Mouse (Mus musculus): ENCODE measurements around the gene Olfr113. TPM values are rescaled to one million over a fixed set of nuclear protein-coding genes. Genes with fewer than 3 reads are reported as not detected.
"Not testable (repeated sequence)": the region's sequence is repeated elsewhere in the genome, so short reads cannot be mapped to it uniquely, and the experiment has no call there.

Gene Olfr113
- polyA plus RNA-seq, 1 experiment from 2014 or later = not detected

- H3K4me2 ChIP-seq (replicated peaks; ENCODE audit: low read depth, low read length); H3K36me3 ChIP-seq (ENCODE audit: insufficient read depth, low read length); H3K4me3 ChIP-seq (ENCODE audit: low read length); H3K4me1 ChIP-seq (ENCODE audit: insufficient read depth, low read length); H3K9ac ChIP-seq (replicated peaks; ENCODE audit: low read length); ATAC-seq (ENCODE audit: low FRiP score, low TSS enrichment); H3K27ac ChIP-seq (ENCODE audit: low read length); H3K9me3 ChIP-seq (ENCODE audit: low read length); H3K27me3 ChIP-seq (ENCODE audit: insufficient read depth, low read length): not testable (repeated sequence)
These were observed 52.9 kb downstream of the Olfr113 start for GRCm38 (mm10) chr17:37524612-37525011.

Other genes starting within 250 kb of the Olfr113 start
- not detected in 2 replicates for gene Olfr103, start 238.0 kb downstream of the Olfr113 start, polyA plus RNA-seq (2015; fragmentation: Nextera tagmentation; extraction: Ambion mirVana)
- not detected in 2 replicates for gene Olfr104-ps, start 218.1 kb downstream of the Olfr113 start, polyA plus RNA-seq (2015; fragmentation: Nextera tagmentation; extraction: Ambion mirVana)
- gene Olfr105-ps, start 198.6 kb downstream of the Olfr113 start, polyA plus RNA-seq (2015; fragmentation: Nextera tagmentation; extraction: Ambion mirVana) = not detected in 2 replicates
- gene Olfr106-ps, start 187.3 kb downstream of the Olfr113 start, polyA plus RNA-seq (2015; fragmentation: Nextera tagmentation; extraction: Ambion mirVana) = not detected in 2 replicates
- gene Olfr107, start 178.4 kb downstream of the Olfr113 start, polyA plus RNA-seq (2015; fragmentation: Nextera tagmentation; extraction: Ambion mirVana) = not detected in 2 replicates
- gene Olfr108, start 132.2 kb downstream of the Olfr113 start, polyA plus RNA-seq (2015; fragmentation: Nextera tagmentation; extraction: Ambion mirVana) = not detected in 2 replicates
- gene Olfr109, start 118.7 kb downstream of the Olfr113 start, polyA plus RNA-seq (2015; fragmentation: Nextera tagmentation; extraction: Ambion mirVana) = not detected in 2 replicates
- gene H2-M2, start 94.1 kb downstream of the Olfr113 start, polyA plus RNA-seq (2015; fragmentation: Nextera tagmentation; extraction: Ambion mirVana) = not detected in 2 replicates
- gene Olfr110, start 85.2 kb downstream of the Olfr113 start, polyA plus RNA-seq (2015; fragmentation: Nextera tagmentation; extraction: Ambion mirVana) = not detected in 2 replicates
- gene Olfr111, start 69.6 kb downstream of the Olfr113 start, polyA plus RNA-seq (2015; fragmentation: Nextera tagmentation; extraction: Ambion mirVana) = not detected in 2 replicates
- gene Olfr112, start 8.2 kb downstream of the Olfr113 start, polyA plus RNA-seq (2015; fragmentation: Nextera tagmentation; extraction: Ambion mirVana) = not detected in 2 replicates
- not detected in 2 replicates for gene Olfr114, start 15.1 kb upstream of the Olfr113 start, polyA plus RNA-seq (2015; fragmentation: Nextera tagmentation; extraction: Ambion mirVana)
- not detected in 2 replicates for gene Olfr115, start 49.4 kb upstream of the Olfr113 start, polyA plus RNA-seq (2015; fragmentation: Nextera tagmentation; extraction: Ambion mirVana)
- not detected in 2 replicates for gene Olfr116, start 49.5 kb upstream of the Olfr113 start, polyA plus RNA-seq (2015; fragmentation: Nextera tagmentation; extraction: Ambion mirVana)
- not detected in 2 replicates for gene Olfr117, start 86.1 kb upstream of the Olfr113 start, polyA plus RNA-seq (2015; fragmentation: Nextera tagmentation; extraction: Ambion mirVana)
- gene Olfr118, start 89.3 kb upstream of the Olfr113 start, polyA plus RNA-seq (2015; fragmentation: Nextera tagmentation; extraction: Ambion mirVana) = not detected in 2 replicates
- gene Olfr119, start 118.9 kb upstream of the Olfr113 start, polyA plus RNA-seq (2015; fragmentation: Nextera tagmentation; extraction: Ambion mirVana) = not detected in 2 replicates
- gene Olfr120, start 144.1 kb upstream of the Olfr113 start, polyA plus RNA-seq (2015; fragmentation: Nextera tagmentation; extraction: Ambion mirVana) = not detected in 2 replicates
- not detected in 2 replicates for gene Olfr121, start 171.2 kb upstream of the Olfr113 start, polyA plus RNA-seq (2015; fragmentation: Nextera tagmentation; extraction: Ambion mirVana)
- not detected in 2 replicates for gene Olfr122, start 190.9 kb upstream of the Olfr113 start, polyA plus RNA-seq (2015; fragmentation: Nextera tagmentation; extraction: Ambion mirVana)
- gene Olfr123, start 215.9 kb upstream of the Olfr113 start, polyA plus RNA-seq (2015; fragmentation: Nextera tagmentation; extraction: Ambion mirVana) = not detected in 2 replicates
- gene Olfr124, start 222.2 kb upstream of the Olfr113 start, polyA plus RNA-seq (2015; fragmentation: Nextera tagmentation; extraction: Ambion mirVana) = not detected in 2 replicates

Measured in kidney, embryonic 16.5 days (tissue).